Mouse (Mus musculus) cortical plate, adult 2 months (tissue): ENCODE measurements around the gene Siae. TPM values are rescaled to one million over a fixed set of nuclear protein-coding genes. Genes with fewer than 3 reads are reported as not detected.

ENCODE experiments used
- H3K27ac ChIP-seq: fragments of 200-500 bp; 2 replicates; pipeline ENCODE4 v1.5.1; 2012; ENCODE audit warnings: low read length, control low read depth, inconsistent platforms; ENCODE audit not compliant: insufficient read depth
- H3K4me1 ChIP-seq: fragments of 200-500 bp; 2 replicates; pipeline ENCODE4 v1.6.1; 2011; ENCODE audit warnings: low read length; ENCODE audit not compliant: control insufficient read depth, insufficient read depth
- H3K4me3 ChIP-seq: fragments of 200-500 bp; 2 replicates; pipeline ENCODE4 v1.5.1; 2011; ENCODE audit warnings: mild to moderate bottlenecking, low read length, control low read depth; ENCODE audit not compliant: insufficient read depth
- CTCF ChIP-seq: fragments of 200-500 bp; IDR thresholded peaks from 2 replicates; pipeline ENCODE4 v1.5.1; 2011; ENCODE audit warnings: mild to moderate bottlenecking, control low read depth, low read length; ENCODE audit not compliant: insufficient read depth; ENCODE audit errors: extremely low read depth
- POLR2A ChIP-seq: fragments of 200-500 bp; IDR thresholded peaks from 2 replicates; pipeline ENCODE4 v1.6.1; 2011; ENCODE audit warnings: mild to moderate bottlenecking, low read length, control low read depth; ENCODE audit not compliant: insufficient read depth; ENCODE audit errors: extremely low read depth
- polyA plus RNA-seq: library from polyadenylated mRNA; depleted of rRNA; stranded (reverse); fragments of >200 nt; gene quantifications from 2 replicates; pipeline ENCODE4 v1.2.3, GENCODE M21; 2012

Siae gene
- polyA plus RNA-seq, 1 experiment, result 22.2 TPM

DNA sequence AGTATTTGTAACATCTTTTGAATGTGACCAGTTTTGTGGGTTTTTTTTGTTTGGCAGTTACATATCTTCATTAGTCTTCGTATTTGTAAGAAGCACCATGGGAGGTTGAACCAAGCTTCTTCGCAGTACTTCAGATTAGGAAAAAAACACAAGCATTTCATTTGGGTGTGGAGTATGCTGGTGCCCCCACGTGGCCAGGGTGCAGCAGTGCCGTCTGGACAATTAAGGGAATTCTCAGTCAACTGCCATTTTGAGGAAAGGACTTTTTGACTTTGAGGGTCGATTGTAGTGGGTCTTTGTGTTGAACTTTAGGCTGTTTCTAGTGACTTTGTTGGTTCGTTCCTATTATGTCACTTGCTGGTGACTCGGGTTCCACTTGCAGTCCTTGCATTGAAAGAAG lies 80.8 kb downstream of the Siae start:
- Histone ChIP-seq H3K4me1 (no peaks in the 10 kb centered on the region; the same call in 1 of the 2 replicates), H3K4me3 (no peak overlapping the region), H3K27ac (0 out of 2 replicates have a peak overlapping the region, but pooled peaks have one; percentile 28)
- TF ChIP-seq POLR2A (no peak), CTCF (peak; percentile 75)

GRCm38 (mm10) chr9:37636800-37637542 lies 81.5 kb downstream of the Siae start:
- Histone ChIP-seq H3K27ac (peak overlapping the region; percentile 28; the same call in 1 of the 2 replicates), H3K4me3 (no peak overlapping the region), H3K4me1 (no peaks in the 10 kb centered on the region; the same call in 1 of the 2 replicates)
- TF ChIP-seq CTCF, result no peak
- no peak for TF ChIP-seq POLR2A

GRCm38 (mm10) chr9:37638721-37639120 lies 83.2 kb downstream of the Siae start:
- Histone ChIP-seq H3K4me1 (no peaks in the 10 kb centered on the region; the same call in 1 of the 2 replicates), H3K4me3 (no peak overlapping the region), H3K27ac (no peak overlapping the region)
- TF ChIP-seq CTCF (no peak), POLR2A (no peak)

- TF ChIP-seq POLR2A, result no peak
- TF ChIP-seq CTCF, result no peak
- H3K4me3 ChIP-seq, result no peak overlapping the region
- H3K27ac ChIP-seq, result no peak overlapping the region
- no peaks in the 10 kb centered on the region for H3K4me1 ChIP-seq
Observed at GRCm38 (mm10) chr9:37646246-37646645, 90.7 kb downstream of the Siae start.

- TF ChIP-seq POLR2A, result no peak
- no peak for TF ChIP-seq CTCF
- Histone ChIP-seq H3K4me3 (no peak overlapping the region), H3K4me1 (no peaks in the 10 kb centered on the region), H3K27ac (no peak overlapping the region)
Observed at GRCm38 (mm10) chr9:37650639-37651038, 95.1 kb downstream of the Siae start.

- no peaks in the 10 kb centered on the region for H3K4me1 ChIP-seq
- TF ChIP-seq CTCF (no peak), POLR2A (no peak)
- H3K27ac ChIP-seq, result no peak overlapping the region
- H3K4me3 ChIP-seq, result no peak overlapping the region
Observed at GRCm38 (mm10) chr9:37653836-37654235, 98.3 kb downstream of the Siae start.

DNA sequence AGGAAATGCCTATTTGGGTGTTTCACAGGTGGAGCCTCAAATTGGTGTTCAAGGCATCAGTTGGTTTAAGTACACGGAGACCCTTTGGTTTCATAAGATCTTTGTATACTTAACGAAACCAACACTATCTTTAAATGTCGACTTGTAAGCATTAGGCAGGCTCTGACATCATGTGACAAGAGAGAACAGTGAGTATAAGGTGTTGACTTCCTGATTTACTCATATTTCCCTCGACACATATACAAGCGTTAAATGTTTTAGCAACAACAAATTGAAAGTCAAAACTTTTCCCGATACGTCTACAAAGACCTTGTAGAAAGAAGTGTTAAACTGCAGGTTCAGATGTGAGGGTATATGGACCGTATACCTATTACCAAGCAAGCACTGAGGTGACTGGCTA lies 100.5 kb downstream of the Siae start:
- Histone ChIP-seq H3K4me3 (peak overlapping the region; percentile 74; the same call in 1 of the 2 replicates), H3K4me1 (no peaks in the 10 kb centered on the region), H3K27ac (no peak overlapping the region)
- TF ChIP-seq CTCF (no peak), POLR2A (no peak)

DNA sequence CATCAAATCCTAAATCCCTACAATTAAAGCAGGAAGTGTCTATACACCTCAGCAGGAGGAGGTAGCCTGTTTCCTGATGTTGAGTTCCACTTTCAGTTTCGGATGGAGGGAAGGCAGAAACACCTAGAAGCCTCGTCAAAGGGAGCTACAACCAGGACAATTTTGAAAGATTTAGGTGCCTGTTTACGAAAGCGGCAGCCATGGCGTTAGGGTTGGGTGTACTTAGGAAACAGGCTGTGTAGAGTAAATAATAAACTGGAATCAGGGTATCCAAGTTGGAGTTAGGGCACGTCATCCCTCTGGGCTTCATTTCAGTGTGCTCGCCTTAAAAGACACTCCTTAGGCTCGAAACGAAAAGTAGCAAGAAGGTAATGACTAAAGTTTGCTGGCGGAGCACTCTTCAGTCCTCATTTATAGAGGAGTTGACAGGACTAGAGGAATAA lies 101.0 kb downstream of the Siae start:
- Histone ChIP-seq H3K4me3 (peak overlapping the region; percentile 74), H3K27ac (no peak overlapping the region), H3K4me1 (no peaks in the 10 kb centered on the region)
- no peak for TF ChIP-seq CTCF
- TF ChIP-seq POLR2A, result no peak

GRCm38 (mm10) chr9:37656931-37657481 lies 101.5 kb downstream of the Siae start, which contains the start of gene Tbrg1:
Gene Tbrg1 (minus strand): TSS chr9:37657312.
- no peak within 1 kb of the TSS for H3K27ac ChIP-seq
- H3K4me3 ChIP-seq, result peak within 1 kb of the TSS; percentile 74
- H3K4me1 ChIP-seq, result no peaks in the 10 kb centered on the region
- TF ChIP-seq CTCF (no peak), POLR2A (peak; percentile 48; the same call in 1 of the 2 replicates)

GRCm38 (mm10) chr9:37659413-37659812 lies 103.9 kb downstream of the Siae start:
- Histone ChIP-seq H3K4me3 (no peak overlapping the region), H3K27ac (no peak overlapping the region), H3K4me1 (no peaks in the 10 kb centered on the region)
- TF ChIP-seq POLR2A (no peak), CTCF (no peak)
